Mouse (Mus musculus) kidney, embryonic 16.5 days (tissue): ENCODE measurements around the gene Hist2h2aa2. TPM values are rescaled to one million over a fixed set of nuclear protein-coding genes. Genes with fewer than 3 reads are reported as not detected.

Experiments
- microRNA-seq: library from miRNA; unstranded; fragments of <30 nt; microRNA quantifications from one replicate; pipeline ENCODE4, GENCODE M21; 2016
- polyA plus RNA-seq: library from polyadenylated mRNA; unstranded; fragments of >200 nt; fragmentation: Nextera tagmentation; extraction: Ambion mirVana; gene quantifications from 2 replicates; pipeline ENCODE4 v1.2.1, GENCODE M21; 2015

Gene Hist2h2aa2
- polyA plus RNA-seq, 1 experiment from 2014 or later, result 49.3 TPM

Small RNAs within 50 kb of the gene (microRNA-seq; reads per million reads assigned to microRNA genes)
- gene Gm44492, result not detected
- gene Gm47311, result not detected
- gene Gm47313, result not detected

Other genes with a start within 250 kb of the Hist2h2aa2 start
- 29.0 and 32.8 TPM in 2 replicates for gene Plekho1, start 244.3 kb downstream of the Hist2h2aa2 start, polyA plus RNA-seq
- 34.9 and 37.0 TPM in 2 replicates for gene Vps45, start 181.8 kb downstream of the Hist2h2aa2 start, polyA plus RNA-seq
- gene Otud7b, start 135.7 kb downstream of the Hist2h2aa2 start, polyA plus RNA-seq, result 14.9 and 18.1 TPM in 2 replicates
- 26.3 and 30.8 TPM in 2 replicates for gene Mtmr11, start 78.3 kb downstream of the Hist2h2aa2 start, polyA plus RNA-seq
- 186 and 199 TPM in 2 replicates for gene Sf3b4, start 67.9 kb downstream of the Hist2h2aa2 start, polyA plus RNA-seq
- 5.1 TPM in 2 replicates for gene Sv2a, start 59.1 kb downstream of the Hist2h2aa2 start, polyA plus RNA-seq
- gene Bola1, start 20.6 kb downstream of the Hist2h2aa2 start, polyA plus RNA-seq, result 50.1 and 51.3 TPM in 2 replicates
- 0.87 TPM in 1 of 2 replicates, not detected in the other for gene Hist2h2ab, start 20.4 kb downstream of the Hist2h2aa2 start, polyA plus RNA-seq
- gene Hist2h2ac, start 19.4 kb downstream of the Hist2h2aa2 start, polyA plus RNA-seq, result 7.0 and 7.5 TPM in 2 replicates
- 11.1 and 16.9 TPM in 2 replicates for gene Hist2h2be, start 19.2 kb downstream of the Hist2h2aa2 start, polyA plus RNA-seq
- 3.1 and 3.7 TPM in 2 replicates for gene Hist2h3c2, start 1.1 kb downstream of the Hist2h2aa2 start, polyA plus RNA-seq
- gene Hist2h2aa1, start 5.2 kb upstream of the Hist2h2aa2 start, polyA plus RNA-seq, result 12.9 and 14.2 TPM in 2 replicates
- 0.24 and 1.1 TPM in 2 replicates for gene Hist2h3c1, start 6.4 kb upstream of the Hist2h2aa2 start, polyA plus RNA-seq
- gene Hist2h4, start 23.0 kb upstream of the Hist2h2aa2 start, polyA plus RNA-seq, result 8.0 and 10.8 TPM in 2 replicates
- 35.4 and 45.1 TPM in 2 replicates for gene Hist2h3b, start 28.4 kb upstream of the Hist2h2aa2 start, polyA plus RNA-seq
- gene Hist2h2bb, start 29.5 kb upstream of the Hist2h2aa2 start, polyA plus RNA-seq, result 14.8 TPM in 2 replicates
- 1.9 and 2.7 TPM in 2 replicates for gene Fcgr1, start 53.7 kb upstream of the Hist2h2aa2 start, polyA plus RNA-seq
- gene BC107364, start 212.0 kb upstream of the Hist2h2aa2 start, polyA plus RNA-seq, result 0.25 TPM in 1 of 2 replicates, not detected in the other